Mouse (Mus musculus) neural tube, embryonic 14.5 days (tissue): ENCODE results near the gene 2810408A11Rik. TPM values are rescaled to one million over a fixed set of nuclear protein-coding genes. Genes with fewer than 3 reads are reported as not detected.
A peak's percentile ranks its signal among the peaks of the same experiment; 100 is the strongest.

Experiments used
- ATAC-seq: fragments of 200-750 bp; cut with Nextera tagmentation; 2 replicates; pipeline ENCODE4 v1.8.0; 2017; ENCODE audit warnings: low read depth, mild to moderate bottlenecking, moderate TSS enrichment, moderate library complexity
- H3K27ac ChIP-seq: fragments of 300-500 bp; sonication (generic); 2 replicates; pipeline ENCODE4 v1.5.1; 2014; ENCODE audit warnings: low read depth, mild to moderate bottlenecking, control low read depth, low read length, moderate library complexity, mixed read lengths
- H3K27me3 ChIP-seq: fragments of 300-500 bp; sonication (generic); 2 replicates; pipeline ENCODE4 v1.6.1; 2014; ENCODE audit warnings: low read length; ENCODE audit not compliant: control insufficient read depth, insufficient read depth
- H3K36me3 ChIP-seq: fragments of 300-500 bp; sonication (generic); 2 replicates; pipeline ENCODE4 v1.6.1; 2014; ENCODE audit warnings: low read length, mixed read lengths; ENCODE audit not compliant: control insufficient read depth, insufficient read depth
- H3K4me1 ChIP-seq: fragments of 300-500 bp; sonication (generic); 2 replicates; pipeline ENCODE4 v1.6.1; 2014; ENCODE audit warnings: low read length; ENCODE audit not compliant: control insufficient read depth, insufficient read depth
- H3K4me2 ChIP-seq: fragments of 300-500 bp; sonication (generic); 2 replicates; pipeline ENCODE4 v1.6.1; 2014; ENCODE audit warnings: mild to moderate bottlenecking, low read depth, low read length, control low read depth
- H3K4me3 ChIP-seq: fragments of 300-500 bp; sonication (generic); 2 replicates; pipeline ENCODE4 v1.5.1; 2014; ENCODE audit warnings: low read depth, low read length, control low read depth, mixed read lengths
- H3K9ac ChIP-seq: fragments of 300-500 bp; sonication (generic); replicated peaks from 2 replicates; pipeline ENCODE4 v1.6.1; 2014; ENCODE audit warnings: low read depth, mild to moderate bottlenecking, control low read depth, low read length, mixed read lengths
- H3K9me3 ChIP-seq: fragments of 300-500 bp; sonication (generic); 2 replicates; pipeline ENCODE4 v1.6.1; 2016; ENCODE audit warnings: low read length; ENCODE audit not compliant: control insufficient read depth
- WGBS: fragments of 180-500 bp; shearing (Covaris S2); extraction: QIAGEN DNeasy Blood & Tissue Kit; methylation state at CpG from one replicate; pipeline ENCODE4 v1.1.7; 2014; 5-methylcytosine and 5-hydroxymethylcytosine counted together
- polyA plus RNA-seq: library from polyadenylated mRNA; unstranded; fragments of >200 nt; fragmentation: Nextera tagmentation; extraction: Ambion mirVana; gene quantifications from 2 replicates; pipeline ENCODE4 v1.2.1, GENCODE M21; 2014

2810408A11Rik gene
- polyA plus RNA-seq, 1 experiment from 2014 or later, result 7.8 TPM

- no peak for ATAC-seq
- Histone ChIP-seq H3K27me3 (peaks cover 16% of the 10 kb centered on the region), H3K27ac (no peak overlapping the region), H3K36me3 (no peaks in the 10 kb centered on the region), H3K4me3 (no peak overlapping the region), H3K4me2 (no peak overlapping the region), H3K9ac (no peak overlapping the region), H3K4me1 (0 out of 2 replicates have a peak, but pooled peaks cover 6% of the 10 kb centered on the region), H3K9me3 (no peaks in the 10 kb centered on the region)
- WGBS, result 96% methylated on average over 17 of the region's 17 CpGs
Observed at GRCm38 (mm10) chr11:69939731-69940130, 38.9 kb upstream of the 2810408A11Rik start.

- H3K36me3 ChIP-seq, result no peaks in the 10 kb centered on the region
- no peak overlapping the region for H3K9ac ChIP-seq
- H3K4me2 ChIP-seq, result no peak overlapping the region
- H3K9me3 ChIP-seq, result no peaks in the 10 kb centered on the region
- H3K4me1 ChIP-seq, result 0 out of 2 replicates have a peak, but pooled peaks cover 6% of the 10 kb centered on the region
- WGBS, result 63% methylated on average over 5 of the region's 5 CpGs
- ATAC-seq, result no peak
- H3K4me3 ChIP-seq, result no peak overlapping the region
- peaks cover 16% of the 10 kb centered on the region for H3K27me3 ChIP-seq
- H3K27ac ChIP-seq, result no peak overlapping the region
Observed at GRCm38 (mm10) chr11:69939181-69939580, 38.4 kb upstream of the 2810408A11Rik start.

DNA sequence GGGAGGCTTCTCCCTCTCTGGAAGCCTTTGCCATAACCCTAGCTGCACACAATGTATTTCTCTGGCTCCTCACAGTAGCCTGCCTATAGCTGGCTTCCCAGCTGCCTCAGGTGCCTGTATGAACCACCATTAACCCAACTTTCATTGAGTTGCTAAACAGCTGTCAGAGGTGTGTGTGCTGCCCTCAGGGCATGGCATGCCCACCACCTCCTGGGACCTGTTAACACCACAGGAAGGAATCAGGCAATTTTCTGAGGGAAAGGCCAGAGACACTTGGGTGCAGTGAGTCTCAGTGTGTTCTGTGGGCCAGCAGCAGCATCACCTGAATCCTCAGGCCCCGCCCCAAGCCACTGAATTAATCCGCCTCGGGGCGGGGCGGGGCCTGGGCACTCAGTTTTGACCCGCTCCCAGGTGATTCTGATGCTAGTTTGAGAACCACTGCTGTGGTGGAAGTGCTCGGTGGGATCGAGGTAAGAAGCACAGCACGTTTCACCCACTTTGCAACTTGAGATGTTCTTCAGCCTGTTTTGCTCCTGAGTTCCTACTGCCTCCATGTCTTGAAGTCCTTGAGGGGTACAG is 37.7 kb upstream of the 2810408A11Rik start:
- Histone ChIP-seq H3K27ac (no peak overlapping the region), H3K4me2 (no peak overlapping the region), H3K9me3 (no peaks in the 10 kb centered on the region), H3K4me1 (0 out of 2 replicates have a peak, but pooled peaks cover 6% of the 10 kb centered on the region), H3K36me3 (no peaks in the 10 kb centered on the region), H3K4me3 (no peak overlapping the region), H3K9ac (no peak overlapping the region), H3K27me3 (peaks cover 16% of the 10 kb centered on the region)
- 33% methylated on average over 9 of the region's 9 CpGs for WGBS
- no peak for ATAC-seq

GRCm38 (mm10) chr11:69937834-69938233 is 37.0 kb upstream of the 2810408A11Rik start:
- H3K4me1 ChIP-seq, result 0 out of 2 replicates have a peak, but pooled peaks cover 6% of the 10 kb centered on the region
- peaks cover 16% of the 10 kb centered on the region for H3K27me3 ChIP-seq
- ATAC-seq, result no peak
- no peak overlapping the region for H3K9ac ChIP-seq
- no peaks in the 10 kb centered on the region for H3K9me3 ChIP-seq
- no peaks in the 10 kb centered on the region for H3K36me3 ChIP-seq
- 74% methylated on average over 5 of the region's 5 CpGs for WGBS
- H3K27ac ChIP-seq, result no peak overlapping the region
- H3K4me3 ChIP-seq, result no peak overlapping the region
- no peak overlapping the region for H3K4me2 ChIP-seq

DNA sequence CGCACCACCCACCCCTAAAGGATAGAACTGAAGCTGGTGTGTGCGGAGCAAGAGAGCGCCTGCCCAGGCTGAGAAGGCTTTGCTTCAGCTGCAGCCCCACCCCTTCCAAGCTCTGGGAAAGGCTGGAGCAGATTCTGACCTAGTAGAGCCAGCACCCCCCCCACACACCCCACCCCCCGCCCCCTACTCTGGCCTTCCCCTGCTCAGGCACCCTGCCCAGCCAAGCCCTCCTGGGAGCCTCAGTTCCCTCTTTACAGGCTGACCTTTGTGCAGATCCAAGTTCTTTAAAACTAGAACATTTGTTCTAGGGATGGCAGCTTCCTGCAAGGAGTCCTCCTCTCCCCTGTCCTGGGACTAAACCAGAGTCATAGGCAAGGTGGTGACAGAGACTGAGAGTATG is 36.6 kb upstream of the 2810408A11Rik start:
- H3K27me3 ChIP-seq, result peaks cover 16% of the 10 kb centered on the region

DNA sequence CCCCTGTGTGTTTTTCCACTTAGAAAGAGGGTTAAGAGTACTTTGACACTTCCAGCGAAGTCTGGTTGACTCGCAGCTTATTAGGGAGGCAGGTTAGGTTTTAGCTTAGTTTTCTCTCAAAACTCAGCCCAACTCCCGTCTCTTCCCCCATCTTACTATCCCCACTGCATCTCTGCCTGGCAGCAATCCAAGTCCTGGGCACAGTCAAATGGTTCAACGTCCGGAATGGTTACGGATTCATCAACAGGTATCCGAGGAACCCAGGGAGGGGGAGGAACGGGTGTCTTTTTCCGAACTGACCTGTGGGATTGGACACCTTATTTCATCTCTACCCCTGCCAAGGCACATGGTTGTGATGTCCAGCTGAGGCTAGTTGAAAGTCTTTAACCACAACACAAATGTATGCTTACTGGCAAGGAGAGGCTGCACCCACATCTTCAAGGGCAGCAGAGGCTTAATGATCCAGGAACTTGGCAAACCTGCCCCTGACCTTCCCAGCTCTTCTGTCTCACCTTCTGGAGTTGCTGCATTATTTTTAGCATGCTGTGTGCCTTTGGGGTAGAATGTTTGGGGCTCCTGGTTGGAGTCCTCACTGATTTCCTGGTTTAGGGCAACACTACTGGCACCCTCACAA is 36.0 kb upstream of the 2810408A11Rik start:
- peak overlapping the region; percentile 50; the same call in 1 of the 2 replicates for H3K4me3 ChIP-seq
- no peaks in the 10 kb centered on the region for H3K36me3 ChIP-seq
- no peak for ATAC-seq

More for the DNA sequence above, 36.6 kb upstream of the 2810408A11Rik start:
- H3K9ac ChIP-seq, result no peak overlapping the region
- H3K4me2 ChIP-seq, result no peak overlapping the region
- H3K4me3 ChIP-seq, result no peak overlapping the region
- ATAC-seq, result no peak
- no peak overlapping the region for H3K27ac ChIP-seq
- H3K9me3 ChIP-seq, result no peaks in the 10 kb centered on the region
- H3K4me1 ChIP-seq, result 0 out of 2 replicates have a peak, but pooled peaks cover 6% of the 10 kb centered on the region
- H3K36me3 ChIP-seq, result no peaks in the 10 kb centered on the region
- WGBS, result 55% methylated on average over 4 of the region's 4 CpGs

GRCm38 (mm10) chr11:69936156-69936555 is 35.4 kb upstream of the 2810408A11Rik start:
- H3K27me3 ChIP-seq, result peaks cover 16% of the 10 kb centered on the region

More for the DNA sequence above, 36.0 kb upstream of the 2810408A11Rik start:
- no peak overlapping the region for H3K9ac ChIP-seq
- H3K4me2 ChIP-seq, result peak overlapping the region; percentile 99
- H3K27ac ChIP-seq, result no peak overlapping the region
- H3K27me3 ChIP-seq, result peaks cover 16% of the 10 kb centered on the region
- H3K9me3 ChIP-seq, result no peaks in the 10 kb centered on the region
- 0 out of 2 replicates have a peak, but pooled peaks cover 6% of the 10 kb centered on the region for H3K4me1 ChIP-seq
- 40% methylated on average over 9 of the region's 9 CpGs for WGBS

DNA sequence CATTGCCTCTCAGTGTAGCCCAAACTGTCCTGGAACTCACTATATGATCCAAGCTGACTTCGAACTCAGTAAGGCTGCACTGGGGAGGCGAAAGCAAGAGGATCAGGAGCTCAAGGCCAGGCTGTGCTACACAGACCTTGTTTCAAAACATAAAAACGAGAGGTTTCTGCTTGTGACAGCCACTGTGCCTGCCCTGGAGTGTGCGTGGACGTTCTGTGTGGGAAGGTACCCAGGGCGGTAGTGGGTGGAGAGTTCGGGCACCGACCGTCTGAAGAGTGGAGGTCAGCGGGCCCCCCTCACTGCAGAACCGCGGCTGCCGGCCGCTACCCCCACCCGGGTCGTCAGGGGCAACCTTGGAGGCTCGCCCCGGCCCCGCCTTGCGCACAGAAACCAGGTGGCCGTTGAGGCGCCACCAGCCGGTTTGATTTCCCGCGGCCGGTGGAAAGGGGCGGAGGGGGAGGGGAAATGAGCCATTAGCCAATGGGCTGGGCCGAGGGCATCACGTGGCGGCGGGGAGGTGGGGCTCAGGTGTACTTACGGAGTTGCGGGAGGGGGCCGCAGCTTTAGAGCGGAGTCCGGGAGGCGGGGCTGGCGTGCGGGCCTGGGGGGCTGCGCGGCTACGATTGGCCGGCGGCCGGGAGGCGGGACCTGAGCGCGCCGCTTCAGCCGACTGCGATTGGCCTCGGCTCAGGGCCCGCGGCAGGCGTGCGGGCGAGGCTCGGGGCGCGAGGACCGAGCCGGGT is 34.5 kb upstream of the 2810408A11Rik start, which contains the start of gene Ybx2:
Gene Ybx2, plus strand, starts transcription at position 660 of the 743 bp plus-strand sequence.
- H3K9ac ChIP-seq, result peak within 1 kb of the TSS; percentile 60
- H3K27me3 ChIP-seq, result peaks cover 16% of the 10 kb centered on the region
- H3K4me2 ChIP-seq, result peak within 1 kb of the TSS; percentile 99
- H3K9me3 ChIP-seq, result no peaks in the 10 kb centered on the region
- H3K4me1 ChIP-seq, result 0 out of 2 replicates have a peak, but pooled peaks cover 6% of the 10 kb centered on the region
- no peak within 1 kb of the TSS for H3K27ac ChIP-seq
- peak within 1 kb of the TSS; percentile 50 for H3K4me3 ChIP-seq
- ATAC-seq, result peak; percentile 88
- WGBS, result 2% methylated on average over 53 of the region's 62 CpGs
- H3K36me3 ChIP-seq, result no peaks in the 10 kb centered on the region

More at GRCm38 (mm10) chr11:69936156-69936555, 35.4 kb upstream of the 2810408A11Rik start:
- Histone ChIP-seq H3K4me2 (peak overlapping the region; percentile 99), H3K9ac (peak overlapping the region; percentile 60), H3K4me1 (0 out of 2 replicates have a peak, but pooled peaks cover 6% of the 10 kb centered on the region), H3K36me3 (no peaks in the 10 kb centered on the region), H3K9me3 (no peaks in the 10 kb centered on the region), H3K27ac (no peak overlapping the region), H3K4me3 (peak overlapping the region; percentile 50)
- WGBS, result 2% methylated on average over 29 of the region's 30 CpGs
- 0 out of 2 replicates have a peak, but pooled peaks have one; percentile 6 for ATAC-seq
